Mouse (Mus musculus) lung, adult 2 months (tissue): ENCODE data around the gene Cry2.

Source experiments
- CTCF ChIP-seq: fragments of 200-500 bp; IDR thresholded peaks from 2 replicates; pipeline ENCODE4 v1.5.1; 2011; ENCODE audit warnings: mild to moderate bottlenecking, low read length, control low read depth; ENCODE audit not compliant: insufficient read depth
- POLR2A ChIP-seq: fragments of 200-500 bp; IDR thresholded peaks from 2 replicates; pipeline ENCODE4 v1.6.1; 2011; ENCODE audit warnings: low read depth, mild to moderate bottlenecking, control low read depth, low read length, borderline replicate concordance; ENCODE audit errors: extremely low read depth

DNA sequence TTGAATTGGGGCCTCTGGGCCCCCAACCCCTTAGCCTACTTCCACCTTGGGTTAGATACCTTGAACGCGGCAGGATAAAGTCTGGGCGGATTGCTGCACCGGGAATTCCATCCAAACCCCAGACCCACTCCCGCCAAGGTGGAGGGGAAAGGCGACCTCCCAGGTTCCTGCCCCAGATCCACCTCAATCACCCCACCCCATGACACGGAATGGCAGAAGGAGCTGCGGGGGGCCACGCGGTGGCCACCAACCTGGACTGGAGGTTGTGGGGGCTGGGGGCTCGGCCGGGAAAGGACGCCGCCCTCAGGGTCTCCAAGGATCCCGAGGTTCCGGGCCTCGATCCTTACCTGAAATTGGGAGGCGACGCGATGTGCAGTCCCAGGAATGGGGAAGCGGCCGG, 33.2 kb downstream of the Cry2 start:
- no peak for TF ChIP-seq POLR2A
- no peak for TF ChIP-seq CTCF
